10 mouse cellular contexts compared by ENCODE assay signal in genomic region chr2:93228480-93228824, GRCm38 (mm10). TPM values are rescaled to one million over a fixed set of nuclear protein-coding genes. Genes with fewer than 3 reads are reported as not detected.
DNase-seq lines count a peak whose midpoint lies in the region; ATAC-seq and TF ChIP-seq lines count a peak whose summit lies in the region.
"Had no signal": no experiment of that assay in that cellular context is flagged by ENCODE, and none has a peak within 500 bp of the region (broad histone marks: within the 10 kb centered on the region; RNA-seq: fewer than 3 reads in every experiment).

No protein-coding gene starts in this region.

- H3K9ac ChIP-seq in kidney, embryonic 15.5 days: no peak overlapping the region
- peak overlapping the region; percentile 38 for H3K9ac ChIP-seq in forebrain, embryonic 12.5 days
- H3K9ac ChIP-seq in limb, embryonic 13.5 days: 0 out of 2 replicates have a peak overlapping the region, but pooled peaks have one; percentile 8

- DNase-seq in kidney, adult 18-20 months: no peak
- DNase-seq in retina, embryonic 14.5 days (ENCODE audit: low spot score): peak; percentile 38
- DNase-seq in heart, postnatal 14 days: no peak
- DNase-seq in lung, adult 2 months: no peak
- DNase-seq: cerebellum, postnatal 36 days had no signal

- H3K36me3 ChIP-seq in kidney, embryonic 15.5 days: 0 out of 2 replicates have a peak, but pooled peaks cover under 1% of the 10 kb centered on the region
- H3K36me3 ChIP-seq in forebrain, embryonic 12.5 days (replicated peaks): no peaks in the 10 kb centered on the region
- no peaks in the 10 kb centered on the region for H3K36me3 ChIP-seq in limb, embryonic 13.5 days

- no peaks in the 10 kb centered on the region for H3K9me3 ChIP-seq in kidney, embryonic 15.5 days (replicated peaks)
- H3K9me3 ChIP-seq in forebrain, embryonic 12.5 days: no peaks in the 10 kb centered on the region
- no peaks in the 10 kb centered on the region for H3K9me3 ChIP-seq in limb, embryonic 13.5 days

- 17% methylated on average over 5 of the region's 5 CpGs for WGBS in kidney, embryonic 15.5 days
- 2% methylated on average over 5 of the region's 5 CpGs for WGBS in forebrain, embryonic 12.5 days
- 11% methylated on average over 5 of the region's 5 CpGs for WGBS in limb, embryonic 13.5 days
- 53% methylated on average over 5 of the region's 5 CpGs for WGBS in lung, adult 2 months

- H3K27me3 ChIP-seq in kidney, embryonic 15.5 days: no peaks in the 10 kb centered on the region
- H3K27me3 ChIP-seq in forebrain, embryonic 12.5 days: 0 out of 2 replicates have a peak, but pooled peaks cover 5% of the 10 kb centered on the region
- H3K27me3 ChIP-seq in limb, embryonic 13.5 days: no peaks in the 10 kb centered on the region

- TF ChIP-seq POLR2A in lung, adult 2 months (IDR thresholded peaks at IDR 0.05; ENCODE audit: borderline replicate concordance, extremely low read depth, low read depth, low read length): no peak

- no peak for ATAC-seq in kidney, embryonic 15.5 days (replicated peaks; ENCODE audit: low FRiP score)
- peak; percentile 63 for ATAC-seq in forebrain, embryonic 12.5 days (ENCODE audit: low FRiP score)
- no peak for ATAC-seq in limb, embryonic 13.5 days (ENCODE audit: low FRiP score, low read depth)
- ATAC-seq in megakaryocyte-erythroid progenitor cell, adult 5-6 weeks (replicated peaks; ENCODE audit: low FRiP score, low TSS enrichment, poor library complexity, severe bottlenecking): no peak
- ATAC-seq: activated CD4-positive, CD25-positive, alpha-beta regulatory T cell, adult 4 months had no signal

- no peak for TF ChIP-seq CTCF in lung, adult 2 months (IDR thresholded peaks at IDR 0.05; ENCODE audit: insufficient read depth, low read length)

- intact Hi-C loops in heart, postnatal 14 days (cut with DNase I): no loop called here

- no peak overlapping the region for H3K4me2 ChIP-seq in kidney, embryonic 15.5 days
- H3K4me2 ChIP-seq in forebrain, embryonic 12.5 days: peak overlapping the region; percentile 46
- no peak overlapping the region for H3K4me2 ChIP-seq in limb, embryonic 13.5 days (replicated peaks)

- peaks cover 49% of the 10 kb centered on the region for H3K4me1 ChIP-seq in kidney, embryonic 15.5 days
- H3K4me1 ChIP-seq in forebrain, embryonic 12.5 days: peaks cover 66% of the 10 kb centered on the region
- H3K4me1 ChIP-seq in limb, embryonic 13.5 days: peaks cover 38% of the 10 kb centered on the region
- H3K4me1 ChIP-seq in lung, adult 2 months (ENCODE audit: control insufficient read depth, insufficient read depth, low read length): peaks cover 2% of the 10 kb centered on the region; the same call in 1 of the 2 replicates

- no peak overlapping the region for H3K4me3 ChIP-seq in kidney, embryonic 15.5 days (replicated peaks)
- H3K4me3 ChIP-seq in forebrain, embryonic 12.5 days (replicated peaks): no peak overlapping the region
- H3K4me3 ChIP-seq in limb, embryonic 13.5 days: no peak overlapping the region
- no peak overlapping the region for H3K4me3 ChIP-seq in lung, adult 2 months (replicated peaks; ENCODE audit: extremely low read depth, low read depth, low read length)

- H3K27ac ChIP-seq in kidney, embryonic 15.5 days: peak overlapping the region; percentile 90
- peak overlapping the region; percentile 95 for H3K27ac ChIP-seq in forebrain, embryonic 12.5 days
- H3K27ac ChIP-seq in limb, embryonic 13.5 days: peak overlapping the region; percentile 56; the same call in 1 of the 2 replicates

RNA-seq across cellular contexts. Expression of gene Trp53i11, which starts 41.1 kb away (rescaled TPM):
- polyA plus RNA-seq in kidney, embryonic 15.5 days (2015; fragmentation: Nextera tagmentation; extraction: Ambion mirVana): 36.1 and 42.1 TPM in 2 replicates
- 106 and 137 TPM in 2 replicates for polyA plus RNA-seq in forebrain, embryonic 12.5 days (2016; fragmentation: Nextera tagmentation; extraction: Ambion mirVana)
- polyA plus RNA-seq in limb, embryonic 13.5 days (2015; fragmentation: Nextera tagmentation; extraction: Ambion mirVana): 17.6 and 24.6 TPM in 2 replicates
- total RNA-seq in megakaryocyte-erythroid progenitor cell, adult 5-6 weeks (2014; fragmentation: Nextera tagmentation): 4.0 and 18.1 TPM in 2 replicates
- 0.19 and 8.1 TPM in 2 replicates for total RNA-seq in megakaryocyte-erythroid progenitor cell, adult 5-6 weeks (2017)
- total RNA-seq in heart, postnatal 14 days (2021): 10 to 100 TPM; 67.8 to 68.8 TPM
- 31.8 and 37.5 TPM in 2 replicates for polyA plus RNA-seq in lung, adult 2 months (2012; rRNA removed)
